Mouse (Mus musculus) gastrocnemius, postnatal 10 days (tissue): ENCODE results near the gene Uts2. TPM values are rescaled to one million over a fixed set of nuclear protein-coding genes. Genes with fewer than 3 reads are reported as not detected.
"Not testable (repeated sequence)": the region's sequence is repeated elsewhere in the genome, so short reads cannot be mapped to it uniquely, and the experiment has no call there.

Experiments used
- DNase-seq: peaks from one replicate; pipeline ENCODE4 v3.0.0; 2021; ENCODE audit warnings: mixed read lengths
- total RNA-seq, 2 experiments: library from RNA; stranded (reverse); gene quantifications; 2 replicates each; pipeline ENCODE4 v1.2.3; 2021

The Uts2 gene
- total RNA-seq, 2 experiments from 2014 or later = not detected

- DNase-seq = not testable (repeated sequence)
Measured at GRCm38 (mm10) chr4:151017356-151017755, 20.5 kb downstream of the Uts2 start.

DNA sequence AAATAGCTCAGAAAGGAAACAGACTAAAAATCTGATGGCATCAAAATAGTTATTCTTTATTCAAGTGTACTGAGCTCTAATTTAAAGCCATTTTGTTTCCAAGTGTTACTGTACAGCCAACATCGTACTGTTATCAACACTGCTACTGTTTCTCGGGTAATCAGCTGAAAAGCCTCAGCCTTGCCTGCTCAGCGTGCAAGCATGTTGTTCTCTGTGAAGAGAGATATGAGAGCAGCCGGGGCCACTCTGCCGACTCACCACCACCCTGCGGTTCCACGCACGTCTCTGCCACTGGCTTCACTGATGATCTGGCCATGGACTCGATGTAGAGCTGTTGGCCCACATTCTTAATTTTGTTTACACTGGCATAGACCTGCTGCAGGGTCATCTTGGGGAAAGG lies 27.3 kb downstream of the Uts2 start:
- no peak for DNase-seq

DNA sequence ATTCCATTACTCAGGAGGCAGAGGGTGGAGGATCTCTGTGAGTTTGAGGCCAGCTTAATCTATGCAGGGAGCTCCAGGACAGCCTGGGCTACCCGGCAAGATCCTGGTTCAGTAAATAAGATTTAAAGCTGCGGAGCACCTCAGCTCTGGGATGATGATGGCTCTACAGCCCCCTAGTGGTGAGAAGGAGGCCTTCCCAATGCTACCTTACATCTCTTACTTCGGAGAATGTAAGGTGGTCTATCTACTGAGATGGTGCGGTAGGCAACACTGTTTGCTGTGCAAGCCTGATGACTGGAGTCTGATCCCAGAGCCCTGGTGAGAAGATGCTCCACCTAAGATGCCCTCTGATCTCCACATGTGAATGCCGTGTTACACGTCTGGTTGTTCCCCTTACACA lies 30.1 kb downstream of the Uts2 start:
- no peak for DNase-seq

DNA sequence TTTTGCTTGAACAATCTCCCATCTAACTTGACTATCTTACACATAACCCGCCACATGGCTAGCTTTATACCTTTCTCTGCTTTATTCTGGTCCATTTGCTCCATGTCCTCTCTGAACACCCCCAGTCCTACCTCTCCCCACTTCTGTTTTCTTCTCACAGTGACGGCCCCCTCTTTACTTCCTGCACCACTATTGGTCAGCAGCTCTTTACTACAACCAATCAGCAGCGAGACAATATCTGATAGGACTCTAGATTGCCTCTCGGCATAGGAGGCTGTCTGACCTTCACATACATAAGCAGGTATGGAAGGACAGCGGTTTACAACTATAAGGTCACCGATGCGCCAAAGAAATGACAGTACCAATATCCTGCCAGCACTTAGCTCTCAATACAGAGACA lies 39.6 kb downstream of the Uts2 start:
- no peak for DNase-seq

- DNase-seq = no peak
Measured at GRCm38 (mm10) chr4:151037800-151038199, 40.9 kb downstream of the Uts2 start.

- no peak for DNase-seq
Measured at GRCm38 (mm10) chr4:151041506-151041905, 44.6 kb downstream of the Uts2 start.

GRCm38 (mm10) chr4:151043281-151043680 lies 46.4 kb downstream of the Uts2 start:
- no peak for DNase-seq

- peak; percentile 99 for DNase-seq
Measured at GRCm38 (mm10) chr4:151044037-151044943, 47.4 kb downstream of the Uts2 start, which contains the start of gene Per3. Per3 (minus strand) TSS chr4:151044665.

GRCm38 (mm10) chr4:151044944-151045570 lies 48.2 kb downstream of the Uts2 start:
- DNase-seq = no peak

DNA sequence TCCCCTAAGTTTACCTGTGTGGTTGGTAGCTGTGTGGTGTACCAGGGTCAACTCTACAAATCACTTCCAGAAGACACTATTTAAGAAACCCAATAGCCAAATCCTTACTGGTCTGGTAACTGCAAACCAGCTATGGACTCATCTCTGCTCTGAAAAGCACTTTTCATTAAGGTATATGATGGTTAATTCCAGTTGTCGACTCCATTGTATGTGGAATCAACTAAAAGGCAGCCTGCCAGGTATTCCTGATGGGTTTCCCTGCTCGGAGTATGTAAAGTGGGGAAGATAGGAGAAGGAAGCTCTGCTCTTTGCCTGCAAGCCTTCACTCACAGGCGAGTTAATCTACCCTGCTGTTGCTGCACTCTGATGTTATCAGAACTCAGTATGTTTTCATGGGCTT lies 49.6 kb downstream of the Uts2 start:
- no peak for DNase-seq

- DNase-seq = no peak
Measured at GRCm38 (mm10) chr4:151051162-151051561, 54.3 kb downstream of the Uts2 start.

Other genes with a start within 250 kb of the Uts2 start
- 10 to 100 TPM; 17.4 to 23.6 TPM for gene Errfi1, start 143.2 kb upstream of the Uts2 start, total RNA-seq
- gene Park7, start 82.7 kb upstream of the Uts2 start, total RNA-seq = 100 to 1,000 TPM; 427 to 492 TPM
- under 1 TPM in 1 of 2 experiments, not detected in 1; 0.27 TPM for gene Tnfrsf9, start 82.5 kb upstream of the Uts2 start, total RNA-seq
- gene Per3, start 47.6 kb downstream of the Uts2 start, total RNA-seq = 10 to 100 TPM; 15.5 to 17.0 TPM
- 10 to 100 TPM; 62.2 to 65.4 TPM for gene Vamp3, start 60.9 kb downstream of the Uts2 start, total RNA-seq
- gene Gm13090, start 92.5 kb downstream of the Uts2 start, total RNA-seq = not detected